Mouse (Mus musculus): Measurements from ENCODE around the gene Col9a1. TPM values are rescaled to one million over a fixed set of nuclear protein-coding genes. Genes with fewer than 3 reads are reported as not detected.

The Col9a1 gene
- polyA plus RNA-seq, 1 experiment from 2014 or later: 18.5 TPM

- Histone ChIP-seq H3K4me2 (no peak overlapping the region), H3K27me3 (ENCODE audit: control insufficient read depth, insufficient read depth, low read length) (no peaks in the 10 kb centered on the region), H3K9ac (ENCODE audit: low read depth, low read length) (no peak overlapping the region), H3K9me3 (replicated peaks; ENCODE audit: control insufficient read depth, low read length) (no peaks in the 10 kb centered on the region), H3K4me3 (ENCODE audit: low read depth, low read length) (no peak overlapping the region), H3K4me1 (ENCODE audit: control insufficient read depth, insufficient read depth, low read length) (no peaks in the 10 kb centered on the region), H3K36me3 (ENCODE audit: control insufficient read depth, insufficient read depth, low read length) (no peaks in the 10 kb centered on the region), H3K27ac (ENCODE audit: low read depth, low read length) (no peak overlapping the region)
- no peak for ATAC-seq (replicated peaks; ENCODE audit: insufficient number of reproducible peaks, low FRiP score, low TSS enrichment)
- 61% methylated on average over 10 of the region's 10 CpGs for WGBS (ENCODE audit: insufficient replicate concordance)
Measured at GRCm38 (mm10) chr1:24248294-24249104, 71.1 kb downstream of the Col9a1 start.

- H3K9ac ChIP-seq (ENCODE audit: low read depth, low read length): no peak overlapping the region
Measured at GRCm38 (mm10) chr1:24249105-24249664, 71.8 kb downstream of the Col9a1 start.

GRCm38 (mm10) chr1:24257961-24258360, 80.6 kb downstream of the Col9a1 start:
- Histone ChIP-seq H3K27ac (ENCODE audit: low read depth, low read length) (no peak overlapping the region), H3K36me3 (ENCODE audit: control insufficient read depth, insufficient read depth, low read length) (no peaks in the 10 kb centered on the region), H3K4me1 (ENCODE audit: control insufficient read depth, insufficient read depth, low read length) (no peaks in the 10 kb centered on the region), H3K4me2 (no peak overlapping the region), H3K9me3 (replicated peaks; ENCODE audit: control insufficient read depth, low read length) (no peaks in the 10 kb centered on the region), H3K4me3 (ENCODE audit: low read depth, low read length) (no peak overlapping the region), H3K9ac (ENCODE audit: low read depth, low read length) (no peak overlapping the region), H3K27me3 (ENCODE audit: control insufficient read depth, insufficient read depth, low read length) (no peaks in the 10 kb centered on the region)
- ATAC-seq (replicated peaks; ENCODE audit: insufficient number of reproducible peaks, low FRiP score, low TSS enrichment): no peak
- WGBS (ENCODE audit: insufficient replicate concordance): 73% methylated on average over 5 of the region's 5 CpGs

More at GRCm38 (mm10) chr1:24249105-24249664, 71.8 kb downstream of the Col9a1 start:
- Histone ChIP-seq H3K4me3 (ENCODE audit: low read depth, low read length) (no peak overlapping the region), H3K36me3 (ENCODE audit: control insufficient read depth, insufficient read depth, low read length) (no peaks in the 10 kb centered on the region), H3K9me3 (replicated peaks; ENCODE audit: control insufficient read depth, low read length) (no peaks in the 10 kb centered on the region), H3K4me1 (ENCODE audit: control insufficient read depth, insufficient read depth, low read length) (no peaks in the 10 kb centered on the region), H3K27ac (ENCODE audit: low read depth, low read length) (no peak overlapping the region), H3K27me3 (ENCODE audit: control insufficient read depth, insufficient read depth, low read length) (no peaks in the 10 kb centered on the region), H3K4me2 (no peak overlapping the region)
- ATAC-seq (replicated peaks; ENCODE audit: insufficient number of reproducible peaks, low FRiP score, low TSS enrichment): no peak
- 55% methylated on average over 3 of the region's 3 CpGs for WGBS (ENCODE audit: insufficient replicate concordance)

GRCm38 (mm10) chr1:24259419-24259818, 82.0 kb downstream of the Col9a1 start:
- Histone ChIP-seq H3K36me3 (ENCODE audit: control insufficient read depth, insufficient read depth, low read length) (no peaks in the 10 kb centered on the region), H3K9ac (ENCODE audit: low read depth, low read length) (no peak overlapping the region), H3K27me3 (ENCODE audit: control insufficient read depth, insufficient read depth, low read length) (no peaks in the 10 kb centered on the region), H3K9me3 (replicated peaks; ENCODE audit: control insufficient read depth, low read length) (no peaks in the 10 kb centered on the region), H3K27ac (ENCODE audit: low read depth, low read length) (no peak overlapping the region), H3K4me1 (ENCODE audit: control insufficient read depth, insufficient read depth, low read length) (no peaks in the 10 kb centered on the region), H3K4me2 (no peak overlapping the region), H3K4me3 (ENCODE audit: low read depth, low read length) (no peak overlapping the region)
- no peak for ATAC-seq (replicated peaks; ENCODE audit: insufficient number of reproducible peaks, low FRiP score, low TSS enrichment)
- 74% methylated on average over 6 of the region's 6 CpGs for WGBS (ENCODE audit: insufficient replicate concordance)

DNA sequence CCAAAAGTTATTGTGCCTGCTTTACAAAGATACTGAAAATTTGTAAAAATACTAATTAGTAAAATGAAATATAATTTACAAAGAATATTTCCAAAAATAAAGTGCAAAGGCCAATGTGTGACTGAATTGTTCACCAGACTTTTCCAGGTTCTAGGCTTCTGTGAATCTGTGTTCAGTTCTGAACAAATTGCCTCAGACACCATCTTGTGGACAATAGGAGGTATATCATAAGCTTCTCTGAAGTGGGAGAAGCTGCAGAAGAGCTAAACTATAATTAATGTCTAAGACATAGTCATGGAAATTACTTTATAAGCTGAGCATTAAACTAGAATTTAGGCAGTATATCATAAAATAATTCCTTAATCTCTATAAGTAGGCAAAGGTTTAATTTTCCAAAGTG, 83.8 kb downstream of the Col9a1 start:
- H3K4me3 ChIP-seq (ENCODE audit: low read depth, low read length): no peak overlapping the region

GRCm38 (mm10) chr1:24267022-24267421, 89.6 kb downstream of the Col9a1 start:
- Histone ChIP-seq H3K27ac (ENCODE audit: low read depth, low read length) (no peak overlapping the region), H3K9me3 (replicated peaks; ENCODE audit: control insufficient read depth, low read length) (no peaks in the 10 kb centered on the region), H3K9ac (ENCODE audit: low read depth, low read length) (no peak overlapping the region), H3K4me1 (ENCODE audit: control insufficient read depth, insufficient read depth, low read length) (no peaks in the 10 kb centered on the region), H3K4me2 (no peak overlapping the region), H3K27me3 (ENCODE audit: control insufficient read depth, insufficient read depth, low read length) (no peaks in the 10 kb centered on the region), H3K4me3 (ENCODE audit: low read depth, low read length) (no peak overlapping the region), H3K36me3 (ENCODE audit: control insufficient read depth, insufficient read depth, low read length) (no peaks in the 10 kb centered on the region)
- 51% methylated on average over 3 of the region's 3 CpGs for WGBS (ENCODE audit: insufficient replicate concordance)
- ATAC-seq (replicated peaks; ENCODE audit: insufficient number of reproducible peaks, low FRiP score, low TSS enrichment): no peak

More for the DNA sequence above, 83.8 kb downstream of the Col9a1 start:
- Histone ChIP-seq H3K36me3 (ENCODE audit: control insufficient read depth, insufficient read depth, low read length) (no peaks in the 10 kb centered on the region), H3K4me1 (ENCODE audit: control insufficient read depth, insufficient read depth, low read length) (no peaks in the 10 kb centered on the region), H3K9ac (ENCODE audit: low read depth, low read length) (no peak overlapping the region), H3K4me2 (no peak overlapping the region), H3K27me3 (ENCODE audit: control insufficient read depth, insufficient read depth, low read length) (no peaks in the 10 kb centered on the region), H3K9me3 (replicated peaks; ENCODE audit: control insufficient read depth, low read length) (no peaks in the 10 kb centered on the region), H3K27ac (ENCODE audit: low read depth, low read length) (no peak overlapping the region)
- no peak for ATAC-seq (replicated peaks; ENCODE audit: insufficient number of reproducible peaks, low FRiP score, low TSS enrichment)

- Histone ChIP-seq H3K9ac (ENCODE audit: low read depth, low read length) (no peak overlapping the region), H3K9me3 (replicated peaks; ENCODE audit: control insufficient read depth, low read length) (no peaks in the 10 kb centered on the region), H3K27me3 (ENCODE audit: control insufficient read depth, insufficient read depth, low read length) (no peaks in the 10 kb centered on the region), H3K36me3 (ENCODE audit: control insufficient read depth, insufficient read depth, low read length) (no peaks in the 10 kb centered on the region), H3K4me2 (no peak overlapping the region), H3K27ac (ENCODE audit: low read depth, low read length) (no peak overlapping the region), H3K4me1 (ENCODE audit: control insufficient read depth, insufficient read depth, low read length) (no peaks in the 10 kb centered on the region), H3K4me3 (ENCODE audit: low read depth, low read length) (no peak overlapping the region)
- ATAC-seq (replicated peaks; ENCODE audit: insufficient number of reproducible peaks, low FRiP score, low TSS enrichment): no peak
- 70% methylated on average over 6 of the region's 6 CpGs for WGBS (ENCODE audit: insufficient replicate concordance)
Measured at GRCm38 (mm10) chr1:24286360-24286759, 109.0 kb downstream of the Col9a1 start.

DNA sequence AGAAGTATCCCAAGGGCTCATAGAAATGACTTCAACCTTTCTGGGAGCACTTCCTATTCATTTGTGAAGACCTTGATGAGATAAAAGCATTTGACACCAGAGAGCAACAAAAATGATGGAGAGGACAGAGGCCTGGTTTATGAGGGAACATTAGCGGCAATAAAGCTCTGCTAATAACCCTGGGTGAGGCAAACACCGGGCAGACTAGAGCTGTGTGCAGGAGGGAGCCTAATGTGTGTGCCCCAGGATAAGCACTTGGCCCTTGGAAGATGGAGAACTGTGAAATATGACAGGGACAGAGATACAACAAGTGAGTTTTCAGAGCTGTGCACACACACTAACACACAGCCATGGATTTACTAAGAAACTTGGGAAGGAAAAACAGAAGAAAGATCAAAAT, 115.1 kb downstream of the Col9a1 start:
- Histone ChIP-seq H3K4me2 (no peak overlapping the region), H3K9ac (ENCODE audit: low read depth, low read length) (no peak overlapping the region), H3K4me3 (ENCODE audit: low read depth, low read length) (no peak overlapping the region), H3K9me3 (replicated peaks; ENCODE audit: control insufficient read depth, low read length) (no peaks in the 10 kb centered on the region), H3K27ac (ENCODE audit: low read depth, low read length) (no peak overlapping the region), H3K4me1 (ENCODE audit: control insufficient read depth, insufficient read depth, low read length) (no peaks in the 10 kb centered on the region), H3K36me3 (ENCODE audit: control insufficient read depth, insufficient read depth, low read length) (no peaks in the 10 kb centered on the region), H3K27me3 (ENCODE audit: control insufficient read depth, insufficient read depth, low read length) (no peaks in the 10 kb centered on the region)
- no peak for ATAC-seq (replicated peaks; ENCODE audit: insufficient number of reproducible peaks, low FRiP score, low TSS enrichment)
- 65% methylated on average over 2 of the region's 2 CpGs for WGBS (ENCODE audit: insufficient replicate concordance)
